Mouse (Mus musculus): ENCODE results near the gene Suco.

The Suco gene

GRCm38 (mm10) chr1:161788339-161788738 lies 88.1 kb downstream of the Suco start, which contains the start of gene Fasl:
Gene Fasl (minus strand): TSS chr1:161788495.
- DNase-seq (ENCODE audit: low spot score), result no peak

GRCm38 (mm10) chr1:161782725-161783124 lies 93.8 kb downstream of the Suco start:
- no peak for DNase-seq (ENCODE audit: low spot score)

DNA sequence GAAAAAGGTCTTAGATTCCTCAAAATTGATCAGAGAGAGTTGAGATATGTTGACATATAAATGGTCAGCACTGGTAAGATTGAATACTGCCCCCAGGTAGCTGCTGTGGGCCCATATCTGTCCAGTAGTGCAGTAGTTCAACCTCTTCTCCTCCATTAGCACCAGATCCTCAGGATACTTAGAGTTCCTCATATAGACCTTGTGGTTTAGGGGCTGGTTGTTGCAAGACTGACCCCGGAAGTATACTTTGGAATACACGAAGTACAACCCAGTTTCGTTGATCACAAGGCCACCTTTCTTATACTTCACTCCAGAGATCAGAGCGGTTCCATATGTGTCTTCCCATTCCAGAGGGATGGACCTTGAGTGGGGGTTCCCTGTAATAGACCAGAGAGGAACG lies 94.9 kb downstream of the Suco start:
- no peak for DNase-seq (ENCODE audit: low spot score)

GRCm38 (mm10) chr1:161779057-161779456 lies 97.4 kb downstream of the Suco start:
- DNase-seq (ENCODE audit: low spot score), result no peak

- no peak for DNase-seq (ENCODE audit: low spot score)
Observed at GRCm38 (mm10) chr1:161775151-161775550, 101.3 kb downstream of the Suco start.

GRCm38 (mm10) chr1:161771293-161771692 lies 105.2 kb downstream of the Suco start:
- DNase-seq (ENCODE audit: low spot score), result no peak

DNA sequence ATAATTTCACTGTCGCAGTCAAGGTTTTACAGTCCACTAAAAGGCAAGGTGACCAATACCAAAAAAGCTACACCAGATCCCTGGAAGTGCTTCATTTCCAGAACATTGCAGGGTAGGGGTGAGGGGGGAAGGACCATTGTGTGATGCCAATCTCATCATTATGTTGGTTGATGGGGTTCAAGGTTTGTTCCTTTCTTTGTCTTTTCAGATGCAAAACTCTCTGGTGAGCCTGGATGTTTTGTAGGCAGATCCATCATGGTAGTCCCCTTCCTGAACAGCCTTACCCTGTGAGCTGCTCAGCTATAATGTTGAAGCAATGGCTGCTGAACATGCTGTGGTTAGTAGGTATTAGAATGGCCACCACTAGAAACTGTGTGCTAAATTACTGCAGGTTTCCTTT lies 107.2 kb downstream of the Suco start:
- DNase-seq (ENCODE audit: low spot score), result no peak

DNA sequence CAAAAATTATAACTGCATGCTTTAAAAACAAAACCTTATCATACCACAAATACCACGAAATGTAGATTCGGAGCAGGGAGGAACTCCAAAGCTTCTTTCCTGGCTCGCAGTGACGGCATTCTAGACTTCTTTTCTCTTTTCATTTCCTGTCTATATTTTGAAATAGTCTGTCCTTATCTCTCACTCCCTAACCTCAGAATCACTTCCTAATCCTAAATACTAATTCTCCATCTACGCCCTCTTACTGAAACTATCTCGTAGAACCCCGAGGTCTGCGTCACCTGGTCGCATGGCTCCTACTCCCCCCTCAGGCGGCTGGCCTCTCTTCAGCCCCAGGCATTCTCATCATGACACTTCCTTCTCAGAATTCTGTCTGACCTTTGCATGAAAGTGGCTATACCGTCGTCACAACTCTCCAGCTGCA lies 109.4 kb downstream of the Suco start:
- no peak for DNase-seq (ENCODE audit: low spot score)

- peak; percentile 76 for DNase-seq (ENCODE audit: low spot score)
Observed at GRCm38 (mm10) chr1:161766656-161767055, 109.8 kb downstream of the Suco start.
